Mouse (Mus musculus) c-Kit-positive CD71-negative TER-119-negative erythroid progenitor cells, embryonic 14.5 days (primary cell): ENCODE measurements around the gene Midn.
A peak's percentile ranks its signal among the peaks of the same experiment; 100 is the strongest.

Experiments
- DNase-seq: peaks from one replicate; pipeline ENCODE4 v3.0.0-alpha.2; 2013; ENCODE audit warnings: low read depth

The Midn gene

DNA sequence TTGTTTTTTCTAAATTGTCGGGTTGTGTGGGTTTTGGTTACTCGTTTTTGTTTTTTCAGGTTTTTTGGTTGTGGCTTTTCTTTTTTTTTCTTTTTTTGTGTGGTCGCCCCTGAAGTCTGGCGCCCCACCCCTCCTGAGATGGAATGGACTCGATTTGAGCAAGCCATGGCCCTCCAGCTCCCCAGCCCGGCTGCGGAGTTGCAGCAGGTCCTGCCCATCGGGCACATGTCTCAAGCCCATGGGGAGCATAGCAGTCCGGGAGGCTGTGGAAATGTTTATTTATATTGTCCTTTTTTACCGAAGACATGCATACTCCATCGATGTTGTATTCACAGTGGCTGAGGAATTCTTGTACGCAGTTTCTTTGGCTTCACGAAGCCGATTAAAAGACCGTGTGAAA is 23.2 kb downstream of the Midn start:
- DNase-seq: no peak

DNA sequence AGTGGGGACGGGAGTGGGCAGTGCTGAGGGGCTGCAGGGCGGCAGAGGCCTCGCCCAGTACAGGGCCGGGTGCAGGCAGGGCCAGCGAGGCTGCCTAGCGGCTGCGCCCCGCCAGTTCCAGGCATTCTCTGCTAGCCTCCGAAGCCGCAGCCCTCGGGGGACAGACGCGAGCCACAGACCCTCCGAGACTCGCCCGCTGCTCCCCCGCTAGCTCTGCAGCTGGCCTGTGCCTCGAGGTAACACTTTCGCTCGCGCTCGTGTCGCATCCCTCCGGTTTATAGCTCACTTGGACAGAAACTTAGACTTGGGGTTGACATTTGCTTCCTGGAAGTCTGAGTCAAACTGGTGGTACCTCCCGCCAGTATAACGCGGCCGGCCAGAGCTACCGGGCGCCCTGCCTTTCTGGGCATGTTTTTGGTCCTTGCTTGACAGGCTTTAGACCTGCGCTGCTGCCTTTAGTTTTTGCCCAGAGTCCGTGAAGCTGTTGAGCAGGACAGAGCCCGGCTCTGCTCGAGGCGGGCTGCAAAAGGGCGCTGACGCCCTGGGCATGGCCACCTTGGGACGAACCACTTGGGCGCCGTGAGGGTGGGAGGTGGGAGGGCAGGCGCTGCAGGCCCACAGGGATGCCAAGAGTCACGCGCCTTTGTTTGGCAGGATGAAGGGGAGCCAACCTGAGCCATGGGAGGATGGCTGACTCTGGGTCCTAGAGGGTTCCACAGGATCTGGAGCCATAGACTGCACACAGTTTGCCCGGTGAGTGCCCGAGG is 23.9 kb downstream of the Midn start:
- no peak for DNase-seq

DNA sequence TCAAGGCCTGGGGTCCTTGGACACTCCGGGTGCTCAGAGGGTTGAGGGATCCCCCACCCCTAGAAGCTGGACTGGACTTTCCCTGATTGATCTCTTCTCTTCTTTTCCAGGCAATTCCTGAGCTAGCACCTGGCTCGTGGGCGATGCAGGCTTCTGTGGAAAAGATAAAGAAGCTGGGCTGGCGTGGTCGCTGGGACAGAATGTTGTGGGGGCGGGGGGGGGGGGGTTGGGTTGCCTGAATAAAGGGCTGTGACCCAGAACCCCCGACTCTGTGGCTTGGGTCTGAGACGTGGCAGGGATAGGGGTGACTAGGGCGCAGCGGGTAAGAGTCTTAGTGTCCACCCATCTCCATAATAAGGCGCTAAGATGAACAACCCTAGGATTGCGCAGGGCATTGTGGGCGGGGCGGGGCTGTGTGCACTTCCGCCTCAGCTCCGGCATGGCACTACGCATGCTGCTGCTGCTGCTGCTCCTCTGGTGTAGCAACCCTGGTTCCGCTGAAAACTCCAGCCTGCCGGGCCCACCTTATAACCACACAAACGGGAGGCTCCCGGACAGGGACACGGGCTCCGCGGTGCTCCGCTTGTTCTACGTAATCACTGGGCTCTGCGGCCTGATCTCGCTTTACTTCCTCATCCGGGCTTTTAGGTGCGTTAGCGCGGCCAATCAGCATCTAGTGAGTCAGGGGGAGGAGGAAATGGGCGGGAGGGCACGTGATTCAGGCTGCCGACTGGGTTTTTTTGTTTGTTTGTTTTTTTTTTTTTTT is 24.6 kb downstream of the Midn start, which contains the start of gene 1600002K03Rik:
Gene 1600002K03Rik, plus strand, starts transcription at position 418 of the 766 bp plus-strand sequence.
- DNase-seq: peak; percentile 95

DNA sequence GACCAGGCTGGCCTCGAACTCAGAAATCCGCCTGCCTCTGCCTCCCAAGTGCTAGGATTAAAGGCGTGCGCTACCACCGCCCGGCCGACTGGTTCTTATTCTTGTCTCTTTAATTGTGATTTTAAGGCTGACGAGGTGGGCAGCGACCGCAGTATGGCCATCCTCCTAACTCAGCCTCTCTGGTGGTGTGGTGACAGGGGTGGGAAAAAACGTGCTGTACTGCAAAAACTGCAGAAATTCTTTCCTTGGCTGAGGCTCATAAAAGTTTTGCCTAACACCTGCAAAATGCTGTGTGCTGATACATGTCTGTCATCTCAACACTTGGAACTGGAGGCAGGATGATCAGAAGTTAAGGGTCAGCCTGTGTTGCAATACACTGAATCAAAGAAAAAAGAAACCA is 25.3 kb downstream of the Midn start:
- DNase-seq: no peak

DNA sequence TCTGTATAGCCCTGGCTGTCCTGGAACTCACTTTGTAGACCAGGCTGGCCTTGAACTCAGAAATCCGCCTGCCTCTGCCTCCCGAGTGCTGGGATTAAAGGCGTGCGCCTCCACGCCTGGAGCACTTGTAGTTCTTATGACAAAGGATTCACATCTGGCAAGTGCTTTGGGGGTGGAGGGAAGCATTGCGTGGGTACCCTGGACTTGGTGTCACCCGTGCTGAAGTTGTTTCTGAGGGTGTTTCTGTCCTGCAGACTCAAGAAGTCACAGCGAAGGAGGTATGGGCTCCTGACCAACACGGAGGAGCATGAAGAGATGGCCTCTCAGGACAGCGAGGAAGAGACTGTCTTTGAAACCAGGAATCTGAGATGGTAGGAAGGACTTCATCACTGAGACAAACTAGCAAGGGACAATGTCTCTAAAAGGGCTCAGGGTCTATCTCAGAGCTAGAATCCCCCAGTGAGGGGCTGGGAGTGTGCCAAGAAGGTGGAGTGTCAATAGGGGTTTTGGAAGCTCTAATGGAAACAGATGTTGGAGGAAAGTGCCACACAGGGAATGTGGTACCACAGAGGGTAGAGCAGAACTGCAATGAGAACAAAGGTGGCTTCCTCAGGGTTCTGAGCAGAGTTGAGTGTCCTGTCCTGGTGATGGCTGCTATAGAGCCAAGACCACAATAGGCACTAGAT is 26.0 kb downstream of the Midn start:
- DNase-seq: no peak

DNA sequence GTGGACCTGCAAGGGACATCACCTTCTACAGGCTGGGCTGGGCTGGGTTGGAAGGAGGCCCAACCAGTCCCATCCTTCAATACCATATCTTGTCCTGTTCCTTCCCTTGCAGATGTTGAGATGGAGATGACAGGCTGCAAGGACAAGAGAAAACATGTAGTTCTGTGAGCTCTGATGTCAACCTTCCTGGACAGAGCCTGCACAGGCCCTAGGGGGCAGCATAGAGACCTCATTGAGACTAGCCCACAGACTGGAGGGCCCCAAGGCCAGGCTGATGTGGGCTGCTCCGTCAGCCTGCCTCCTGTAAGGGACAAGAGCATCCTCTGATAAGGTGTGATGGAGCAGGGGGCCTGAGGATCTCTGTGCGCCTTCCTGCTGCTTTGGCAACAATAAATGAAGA is 26.6 kb downstream of the Midn start:
- no peak for DNase-seq

DNA sequence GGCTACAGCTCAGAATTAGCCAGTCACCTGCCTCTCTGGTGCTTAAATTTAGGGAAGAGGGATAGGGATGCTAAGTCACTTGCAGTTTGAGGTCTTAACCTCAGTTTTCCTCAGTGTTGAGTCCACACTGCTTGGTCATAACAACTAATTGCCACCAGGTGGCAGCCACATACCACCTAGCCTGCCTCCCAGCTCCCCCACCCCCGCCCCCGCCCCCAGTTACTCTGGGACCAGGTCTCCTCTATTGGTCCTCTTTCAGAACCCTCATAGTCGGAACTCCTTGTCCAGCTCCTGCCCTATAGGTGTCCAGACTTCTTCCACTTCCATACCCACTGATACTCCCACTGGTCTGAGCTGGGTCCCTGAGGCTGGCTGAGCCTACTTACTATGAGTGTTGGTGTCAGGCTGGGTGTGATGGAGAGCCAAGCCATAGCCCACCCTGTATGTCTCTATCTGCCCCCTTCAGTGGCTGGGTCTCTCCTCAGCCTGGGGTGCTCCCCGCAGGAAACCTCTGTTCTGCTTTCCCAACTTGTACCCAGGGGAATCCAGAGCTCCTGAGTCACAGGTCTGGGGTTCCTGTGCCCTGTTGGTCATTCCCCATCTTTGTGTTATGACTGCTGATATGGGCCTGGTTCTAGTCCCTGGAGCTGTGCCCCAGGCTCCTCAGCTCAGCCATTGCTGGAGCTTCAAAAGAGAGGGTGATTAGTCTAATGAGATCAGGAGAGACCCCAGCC is 27.6 kb downstream of the Midn start:
- DNase-seq: no peak

DNA sequence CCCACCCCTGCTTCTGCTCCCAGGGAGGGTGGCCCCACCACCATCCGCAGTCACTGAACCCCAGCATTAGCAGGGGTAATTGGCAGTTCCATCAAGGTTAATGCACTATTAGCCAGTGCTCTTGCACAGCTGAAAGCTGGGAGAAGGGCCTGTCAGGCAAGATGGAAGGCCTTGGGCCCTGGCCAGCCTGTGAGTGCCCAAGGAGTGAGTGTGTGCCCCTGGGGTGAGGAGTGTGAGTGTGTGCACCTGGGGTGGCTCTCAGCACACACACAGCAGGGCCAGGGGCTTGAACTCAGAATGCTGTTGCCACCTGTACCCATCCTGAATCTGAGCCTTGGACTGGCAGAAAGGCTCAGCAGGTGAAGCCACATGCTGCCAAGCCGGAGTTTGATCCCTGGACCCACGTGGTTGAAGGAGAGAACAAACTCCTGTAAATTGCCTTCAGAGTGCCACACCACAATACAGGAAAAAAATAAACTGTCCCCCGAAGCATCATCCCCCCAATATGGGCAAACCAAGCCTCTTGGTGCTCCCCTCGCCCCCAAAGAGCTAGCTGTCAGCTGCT is 28.3 kb downstream of the Midn start:
- no peak for DNase-seq

DNA sequence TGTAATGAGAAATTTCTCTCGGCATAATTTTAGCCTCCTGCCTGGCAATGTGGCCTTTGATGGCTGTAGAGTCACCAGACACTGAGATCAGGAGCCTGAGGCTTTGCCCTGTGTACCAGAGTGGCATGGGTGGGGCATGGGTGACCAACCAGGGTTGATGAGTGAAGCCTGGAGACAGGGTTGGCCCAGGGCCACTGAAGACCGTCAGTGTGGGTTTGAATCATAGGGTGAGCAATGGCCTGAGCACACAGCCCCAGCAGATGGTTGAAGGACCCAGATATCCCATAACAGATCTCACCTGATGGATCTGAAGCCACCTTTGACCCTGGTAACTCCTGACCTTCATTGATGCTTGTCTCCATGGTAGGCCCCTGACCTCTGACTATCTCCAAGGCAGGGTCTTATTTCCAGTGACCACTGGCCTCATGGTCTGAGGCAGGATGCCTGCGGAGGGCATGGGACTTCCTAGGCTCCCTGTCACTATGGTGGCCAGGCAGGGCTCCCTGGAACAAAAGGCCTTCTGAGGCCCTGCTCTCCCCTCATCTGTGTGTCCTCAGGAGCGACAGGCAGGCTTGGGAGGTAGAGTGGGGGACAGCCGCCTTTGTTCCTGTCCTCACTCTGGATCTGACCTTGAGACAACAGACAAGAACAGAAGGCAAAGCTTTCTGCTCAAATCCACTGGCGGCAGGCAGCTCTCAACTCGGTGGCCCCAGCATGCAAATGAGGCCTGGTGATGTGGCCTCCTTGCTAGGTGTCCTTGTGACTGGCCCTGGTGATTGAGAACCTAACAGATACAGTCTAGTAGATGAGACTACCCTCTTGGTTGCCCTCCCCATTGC is 29.6 kb downstream of the Midn start:
- no peak for DNase-seq

DNA sequence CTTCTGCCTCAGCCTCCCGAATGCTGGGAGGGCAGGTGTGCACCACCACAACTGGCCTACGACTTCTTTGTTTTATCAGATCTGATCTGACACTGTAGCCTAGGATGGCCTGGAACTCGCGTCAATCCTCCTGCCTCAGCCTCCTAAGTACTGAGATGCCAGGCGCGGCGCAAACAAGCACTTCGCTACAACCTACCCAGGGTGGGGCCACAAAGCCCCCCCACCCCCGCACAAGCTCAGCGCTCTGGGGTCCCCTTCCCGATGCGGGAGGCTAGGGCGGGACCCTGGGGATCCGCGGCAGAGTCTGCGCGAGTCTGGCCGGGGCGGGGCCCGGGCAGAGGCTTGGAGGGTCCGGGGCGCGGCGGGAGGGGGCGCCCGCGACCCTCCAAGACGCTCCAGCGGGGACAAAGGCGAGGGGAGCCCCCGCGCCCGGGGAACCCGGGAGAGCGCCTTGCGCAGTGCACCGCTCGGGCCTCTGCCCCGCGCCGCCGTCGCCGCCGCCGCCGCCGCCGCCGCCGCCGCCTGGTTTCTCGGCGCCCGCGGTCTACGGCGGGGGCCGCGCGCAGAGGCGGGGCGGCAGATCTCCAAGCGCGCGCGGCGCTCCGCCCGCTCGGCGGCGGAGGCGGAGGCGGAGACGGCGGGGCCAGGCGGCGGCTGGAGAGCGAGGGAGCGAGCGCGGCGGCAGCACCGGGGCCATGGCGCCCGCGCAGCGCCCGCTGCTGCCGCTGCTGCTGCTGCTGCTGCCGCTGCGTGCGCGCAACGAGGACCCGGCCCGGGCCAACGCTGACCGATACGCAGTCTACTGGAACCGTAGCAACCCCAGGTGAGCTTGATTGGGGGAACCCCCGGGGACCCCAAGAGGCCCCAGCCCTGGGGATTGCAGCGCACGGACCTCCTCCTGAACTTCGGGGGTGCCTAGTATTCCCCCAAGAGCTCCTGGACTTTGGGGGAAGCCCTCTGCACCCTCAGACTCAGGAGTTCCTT is 31.3 kb downstream of the Midn start, which contains the start of gene Efna2:
Gene Efna2, plus strand, starts transcription at position 415 of the 984 bp plus-strand sequence.
- no peak for DNase-seq

DNA sequence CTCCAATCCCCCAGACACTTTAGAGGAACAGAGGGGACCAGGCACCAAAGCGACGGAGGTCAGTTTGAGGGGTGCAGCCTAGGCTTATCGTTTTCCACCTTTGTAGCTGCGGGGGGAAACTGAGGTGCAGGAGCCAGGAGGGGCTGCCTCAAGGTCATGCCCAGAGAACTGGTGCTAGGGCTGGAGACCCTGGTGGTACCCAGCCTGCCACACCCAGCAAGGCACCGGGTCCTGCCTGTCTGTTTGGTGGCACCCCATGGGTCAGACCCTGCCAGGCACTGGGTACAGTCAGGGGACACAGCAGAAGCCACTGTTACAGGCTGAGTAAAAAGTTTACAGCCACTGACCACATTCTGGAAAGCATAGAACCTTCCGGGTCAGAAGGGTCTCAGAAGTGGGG is 32.2 kb downstream of the Midn start:
- DNase-seq: no peak

DNA sequence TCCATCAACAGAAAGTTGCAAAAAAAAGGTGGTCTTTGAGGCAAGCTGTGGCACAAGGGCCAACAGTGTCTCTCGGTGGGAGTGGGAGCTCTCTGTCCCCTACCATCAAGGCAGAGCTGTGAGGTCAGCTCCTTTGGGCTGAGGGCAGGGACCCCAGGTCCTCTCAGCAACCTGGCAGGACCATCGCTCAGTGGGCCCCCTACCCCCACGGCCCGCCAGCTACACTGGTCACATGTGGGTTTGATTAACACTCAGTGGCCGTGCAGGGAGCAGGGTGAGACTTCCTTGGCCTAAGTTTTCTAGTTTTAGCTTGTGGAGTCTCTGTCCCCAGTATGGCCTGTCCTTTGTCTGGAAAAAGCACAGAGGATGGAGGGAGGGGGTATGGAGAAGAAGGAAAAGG is 32.8 kb downstream of the Midn start:
- DNase-seq: no peak

DNA sequence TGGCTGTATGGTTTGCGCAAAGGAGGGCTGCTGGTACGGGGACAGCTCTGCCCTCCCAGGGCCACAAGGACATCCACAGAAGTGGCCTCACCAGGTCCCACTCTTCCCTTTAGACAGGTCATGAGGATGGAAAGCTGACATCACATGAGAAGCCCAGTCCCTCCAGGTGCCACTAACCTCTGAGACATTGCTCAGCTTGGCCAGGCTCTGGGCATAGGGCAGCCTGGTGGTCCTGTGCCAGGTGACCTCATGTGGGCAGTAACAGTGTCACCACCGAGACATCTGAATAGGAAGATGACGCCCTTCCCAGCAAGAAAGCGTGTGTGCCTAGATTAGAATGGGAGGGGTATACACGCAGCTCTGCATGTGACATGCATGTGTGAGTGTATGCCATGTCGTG is 34.5 kb downstream of the Midn start:
- no peak for DNase-seq

DNA sequence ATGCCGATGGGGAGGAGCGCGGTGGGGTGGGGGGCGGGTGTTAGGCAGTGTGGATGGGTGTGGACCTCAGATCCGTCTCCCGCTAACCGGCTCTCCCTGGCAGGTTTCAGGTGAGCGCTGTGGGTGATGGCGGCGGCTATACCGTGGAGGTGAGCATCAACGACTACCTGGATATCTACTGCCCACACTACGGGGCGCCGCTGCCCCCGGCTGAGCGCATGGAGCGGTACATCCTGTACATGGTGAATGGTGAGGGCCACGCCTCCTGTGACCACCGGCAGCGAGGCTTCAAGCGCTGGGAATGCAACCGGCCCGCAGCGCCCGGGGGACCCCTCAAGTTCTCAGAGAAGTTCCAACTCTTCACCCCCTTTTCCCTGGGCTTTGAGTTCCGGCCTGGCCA is 38.6 kb downstream of the Midn start:
- no peak for DNase-seq

DNA sequence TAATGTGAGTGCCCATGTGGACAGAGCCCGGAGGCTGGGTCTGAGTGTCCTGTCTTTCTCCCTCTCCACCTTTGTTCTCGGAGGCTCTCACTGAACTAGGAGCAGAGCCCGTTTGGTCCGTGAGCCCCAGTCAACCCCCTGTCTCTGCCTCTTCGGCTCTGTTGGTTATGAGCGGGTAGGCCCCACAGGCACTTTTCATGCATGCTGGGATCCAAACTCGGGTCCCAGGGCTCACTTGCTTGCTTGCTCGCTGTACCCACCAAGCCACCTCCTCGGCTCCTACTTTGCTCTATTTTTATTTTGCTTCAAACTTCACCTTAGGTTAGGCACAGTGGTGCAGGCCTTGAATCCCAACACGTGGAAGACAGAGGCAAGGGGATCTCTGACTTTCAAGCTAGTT is 39.7 kb downstream of the Midn start:
- DNase-seq: no peak

DNA sequence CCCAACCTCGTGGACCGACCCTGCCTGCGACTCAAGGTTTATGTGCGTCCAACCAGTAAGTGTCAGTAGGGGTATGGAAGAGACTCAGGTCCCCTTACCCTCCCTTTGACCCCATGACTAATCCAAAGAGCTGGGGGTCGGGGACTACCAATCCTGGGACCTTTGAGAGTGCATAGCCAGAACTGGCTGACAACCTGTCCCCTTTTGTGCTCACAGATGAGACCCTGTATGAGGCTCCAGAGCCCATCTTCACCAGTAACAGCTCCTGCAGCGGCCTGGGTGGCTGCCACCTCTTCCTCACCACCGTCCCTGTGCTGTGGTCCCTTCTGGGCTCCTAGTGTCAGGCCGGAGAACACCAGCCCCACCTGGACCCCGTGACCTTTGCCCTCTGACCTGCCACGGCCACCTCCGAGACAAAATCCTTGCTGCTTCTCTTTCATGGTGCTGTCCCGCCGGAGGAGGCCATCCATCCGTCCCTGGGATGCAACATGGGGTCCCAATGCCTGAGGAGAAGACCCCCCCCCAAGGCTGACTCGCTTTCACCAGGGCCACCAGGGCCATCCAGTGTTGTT is 40.5 kb downstream of the Midn start:
- no peak for DNase-seq

DNA sequence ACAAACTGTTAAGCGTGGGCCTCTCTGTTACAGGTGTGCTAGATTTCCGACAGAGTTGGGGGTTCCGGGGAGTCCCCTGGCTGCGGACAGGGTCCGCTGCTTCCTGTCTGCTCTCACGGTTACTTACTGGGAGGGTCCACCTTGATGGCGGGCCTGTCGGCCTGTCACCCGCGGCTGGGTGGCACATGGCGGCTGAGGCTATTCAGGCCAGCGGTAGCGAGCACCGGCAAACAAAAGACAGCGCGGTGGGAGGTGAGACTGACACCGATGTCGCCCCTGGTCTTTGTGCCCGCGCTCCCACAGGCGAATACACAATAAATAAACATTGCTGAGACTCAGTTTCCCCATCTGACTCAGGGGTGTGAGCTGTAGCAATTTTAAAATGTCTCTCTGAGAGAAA is 41.9 kb downstream of the Midn start:
- DNase-seq: no peak

DNA sequence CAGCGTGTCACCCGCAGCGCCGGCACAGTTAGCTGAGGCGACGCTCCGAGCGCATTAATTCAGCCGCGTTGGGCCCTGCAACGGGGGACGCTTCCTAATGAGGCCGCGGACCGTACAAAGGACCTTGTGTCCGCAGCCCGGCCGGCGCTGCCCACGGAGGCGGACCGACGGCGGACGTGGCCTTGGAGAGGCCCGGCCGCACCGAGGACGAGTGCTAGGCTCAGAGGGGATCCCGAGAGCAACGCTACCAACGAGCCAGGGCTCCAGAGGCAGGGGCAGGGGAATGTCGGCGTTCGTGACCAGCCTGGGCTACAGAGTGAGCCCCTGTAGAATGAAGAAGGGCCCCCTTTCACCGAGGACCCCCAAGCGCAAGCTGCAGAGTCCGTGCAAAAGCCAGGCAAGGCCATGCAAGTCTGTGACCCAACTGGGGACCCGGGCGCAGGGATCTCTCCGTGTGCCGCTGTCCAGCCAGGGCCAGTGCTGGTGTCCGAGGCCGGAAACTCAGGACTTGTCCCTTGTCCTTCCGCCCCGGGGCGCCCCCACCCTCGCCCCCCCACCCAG is 42.5 kb downstream of the Midn start:
- no peak for DNase-seq

DNA sequence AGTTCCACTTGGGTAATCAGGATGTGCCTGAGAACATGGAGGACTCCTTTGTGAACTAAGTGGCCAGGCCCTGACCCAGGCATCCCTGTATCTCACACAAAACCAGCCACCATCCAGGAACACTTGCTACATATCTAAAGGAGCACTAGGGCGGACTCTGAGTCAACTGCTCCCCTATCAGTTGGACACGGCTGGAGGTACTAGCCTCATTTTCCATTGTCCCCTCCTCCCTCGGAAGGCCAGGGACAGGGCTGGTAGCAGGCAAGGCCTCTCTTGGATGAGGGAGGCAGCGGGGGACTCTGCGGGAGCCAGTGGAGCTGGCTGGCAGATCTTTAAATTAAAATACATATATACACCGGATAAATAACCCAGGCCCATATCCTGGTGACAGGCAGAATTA is 45.9 kb downstream of the Midn start:
- DNase-seq: no peak
